Mouse (Mus musculus) intestine, postnatal 0 days (tissue): ENCODE measurements around the gene Ccr2. TPM values are rescaled to one million over a fixed set of nuclear protein-coding genes. Genes with fewer than 3 reads are reported as not detected.

ENCODE experiments used
- ATAC-seq: fragments of 200-750 bp; cut with Nextera tagmentation; 2 replicates; pipeline ENCODE4 v1.8.0; 2017; ENCODE audit warnings: mild to moderate bottlenecking, moderate TSS enrichment, moderate library complexity
- H3K27ac ChIP-seq: fragments of 300-500 bp; sonication (generic); 2 replicates; pipeline ENCODE4 v1.5.1; 2014; ENCODE audit warnings: mild to moderate bottlenecking, low read depth, low read length, moderate library complexity
- H3K27me3 ChIP-seq: fragments of 300-500 bp; sonication (generic); replicated peaks from 2 replicates; pipeline ENCODE4 v1.6.1; 2014; ENCODE audit warnings: low read length, mixed read lengths; ENCODE audit not compliant: control insufficient read depth, insufficient read depth
- H3K36me3 ChIP-seq: fragments of 300-500 bp; sonication (generic); 2 replicates; pipeline ENCODE4 v1.6.1; 2014; ENCODE audit warnings: mild to moderate bottlenecking, moderate library complexity; ENCODE audit not compliant: control insufficient read depth, insufficient read depth
- H3K4me1 ChIP-seq: fragments of 300-500 bp; sonication (generic); replicated peaks from 2 replicates; pipeline ENCODE4 v1.6.1; 2014; ENCODE audit warnings: antibody characterized with exemption, low read length, mixed read lengths; ENCODE audit not compliant: control insufficient read depth, insufficient read depth
- H3K4me2 ChIP-seq: fragments of 300-500 bp; sonication (generic); replicated peaks from 2 replicates; pipeline ENCODE4 v1.6.1; 2014; ENCODE audit warnings: low read depth, mild to moderate bottlenecking, moderate library complexity
- H3K4me3 ChIP-seq: fragments of 300-500 bp; sonication (generic); 2 replicates; pipeline ENCODE4 v1.5.1; 2014; ENCODE audit warnings: low read depth, low read length
- H3K9ac ChIP-seq: fragments of 300-500 bp; sonication (generic); 2 replicates; pipeline ENCODE4 v1.6.1; 2014; ENCODE audit warnings: mild to moderate bottlenecking, low read depth, low read length
- H3K9me3 ChIP-seq: fragments of 300-500 bp; sonication (generic); 2 replicates; pipeline ENCODE4 v1.6.1; 2016; ENCODE audit warnings: mixed run types; ENCODE audit not compliant: control insufficient read depth
- CTCF ChIP-seq: sonication (generic); IDR thresholded peaks from 2 replicates; pipeline ENCODE4 v1.5.1; 2016; ENCODE audit warnings: low read depth, mild to moderate bottlenecking, control low read depth, antibody characterized with exemption, moderate library complexity
- WGBS: fragments of 180-500 bp; shearing (Covaris S2); extraction: QIAGEN DNeasy Blood & Tissue Kit; methylation state at CpG from one replicate; pipeline ENCODE4 v1.1.7; 2014; 5-methylcytosine and 5-hydroxymethylcytosine counted together
- polyA plus RNA-seq: library from polyadenylated mRNA; unstranded; fragments of >200 nt; fragmentation: Nextera tagmentation; extraction: Ambion mirVana; gene quantifications from 2 replicates; pipeline ENCODE4 v1.2.1, GENCODE M21; 2015

The Ccr2 gene
- polyA plus RNA-seq, 1 experiment from 2014 or later: 1.2 TPM

GRCm38 (mm10) chr9:124100357-124100756 lies 1.4 kb upstream of the Ccr2 start:
- Histone ChIP-seq H3K36me3 (no peaks in the 10 kb centered on the region), H3K27me3 (peaks cover 6% of the 10 kb centered on the region), H3K4me2 (no peak overlapping the region), H3K4me3 (no peak overlapping the region), H3K9me3 (no peaks in the 10 kb centered on the region), H3K4me1 (no peaks in the 10 kb centered on the region), H3K27ac (no peak overlapping the region), H3K9ac (no peak overlapping the region)
- WGBS: 89% methylated on average over 1 of the region's 1 CpGs
- ATAC-seq: no peak
- TF ChIP-seq CTCF: no peak

- no peaks in the 10 kb centered on the region for H3K36me3 ChIP-seq
- no peak for TF ChIP-seq CTCF
- no peaks in the 10 kb centered on the region for H3K4me1 ChIP-seq
- ATAC-seq: no peak
- WGBS: 41% methylated on average over 1 of the region's 1 CpGs
- H3K4me3 ChIP-seq: no peak overlapping the region
- no peak overlapping the region for H3K4me2 ChIP-seq
- no peak overlapping the region for H3K9ac ChIP-seq
- H3K27me3 ChIP-seq: peaks cover 9% of the 10 kb centered on the region
- no peaks in the 10 kb centered on the region for H3K9me3 ChIP-seq
- H3K27ac ChIP-seq: no peak overlapping the region
Measured at GRCm38 (mm10) chr9:124103199-124103598, 1.4 kb downstream of the Ccr2 start.

- Histone ChIP-seq H3K9me3 (no peaks in the 10 kb centered on the region), H3K9ac (no peak overlapping the region), H3K27me3 (peaks cover 23% of the 10 kb centered on the region), H3K4me2 (no peak overlapping the region), H3K36me3 (no peaks in the 10 kb centered on the region), H3K4me1 (no peaks in the 10 kb centered on the region), H3K4me3 (no peak overlapping the region), H3K27ac (no peak overlapping the region)
- ATAC-seq: peak; percentile 64; the same call in 1 of the 2 replicates
- TF ChIP-seq CTCF: no peak
Measured at GRCm38 (mm10) chr9:124105196-124105595, 3.4 kb downstream of the Ccr2 start.

GRCm38 (mm10) chr9:124107232-124107631 lies 5.5 kb downstream of the Ccr2 start:
- H3K9me3 ChIP-seq: no peaks in the 10 kb centered on the region
- TF ChIP-seq CTCF: no peak
- no peak overlapping the region for H3K9ac ChIP-seq
- H3K4me3 ChIP-seq: no peak overlapping the region
- no peak overlapping the region for H3K4me2 ChIP-seq
- no peaks in the 10 kb centered on the region for H3K36me3 ChIP-seq
- H3K27me3 ChIP-seq: peaks cover 22% of the 10 kb centered on the region
- no peak overlapping the region for H3K27ac ChIP-seq
- ATAC-seq: no peak
- H3K4me1 ChIP-seq: no peaks in the 10 kb centered on the region

- Histone ChIP-seq H3K4me3 (no peak overlapping the region), H3K4me1 (no peaks in the 10 kb centered on the region), H3K27ac (no peak overlapping the region), H3K9ac (no peak overlapping the region), H3K27me3 (peaks cover 27% of the 10 kb centered on the region), H3K36me3 (no peaks in the 10 kb centered on the region), H3K4me2 (no peak overlapping the region), H3K9me3 (no peaks in the 10 kb centered on the region)
- WGBS: 69% methylated on average over 2 of the region's 2 CpGs
- TF ChIP-seq CTCF: no peak
- ATAC-seq: no peak
Measured at GRCm38 (mm10) chr9:124108356-124109127, 6.8 kb downstream of the Ccr2 start.

GRCm38 (mm10) chr9:124111997-124112396 lies 10.2 kb downstream of the Ccr2 start:
- H3K27me3 ChIP-seq: peaks cover 30% of the 10 kb centered on the region
- H3K4me3 ChIP-seq: no peak overlapping the region
- no peak overlapping the region for H3K27ac ChIP-seq
- ATAC-seq: no peak
- no peaks in the 10 kb centered on the region for H3K36me3 ChIP-seq
- H3K4me2 ChIP-seq: no peak overlapping the region
- no peak overlapping the region for H3K9ac ChIP-seq
- no peak for TF ChIP-seq CTCF
- WGBS: 87% methylated on average over 1 of the region's 1 CpGs
- no peaks in the 10 kb centered on the region for H3K4me1 ChIP-seq
- no peaks in the 10 kb centered on the region for H3K9me3 ChIP-seq
